9 mouse cellular contexts compared by ENCODE assay signal in genomic region chr6:125622434-125622833, GRCm38 (mm10).
DNase-seq lines count a peak whose midpoint lies in the region; ATAC-seq and TF ChIP-seq lines count a peak whose summit lies in the region.
"Had no signal": no experiment of that assay in that cellular context is flagged by ENCODE, and none has a peak within 500 bp of the region (broad histone marks: within the 10 kb centered on the region; RNA-seq: fewer than 3 reads in every experiment).

No protein-coding gene starts in this region.

- no peaks in the 10 kb centered on the region for H3K36me3 ChIP-seq in kidney, postnatal 0 days (ENCODE audit: insufficient read depth, low read length)
- no peaks in the 10 kb centered on the region for H3K36me3 ChIP-seq in kidney, embryonic 15.5 days
- H3K36me3 ChIP-seq in MEL (ENCODE audit: control insufficient read depth in 1 of 2, insufficient read depth in 2 of 2, low read length in 2 of 2) = no peaks in the 10 kb centered on the region
- H3K36me3 ChIP-seq: liver, embryonic 15.5 days had no signal

- peak; percentile 69 for TF ChIP-seq CTCF in kidney, postnatal 0 days (IDR thresholded peaks at IDR 0.05; ENCODE audit: low read depth)
- peak in 2 of 3 experiments; percentile 45 to 51; a peak in 4 of 6 replicates for TF ChIP-seq CTCF in MEL (IDR thresholded peaks at IDR 0.05 in 2 of 3, conservative IDR thresholded peaks at IDR 0.05 in 1 of 3; ENCODE audit: control insufficient read depth in 1 of 3, insufficient read depth in 1 of 3, low read depth in 2 of 3, low read length in 3 of 3, poor library complexity in 1 of 3, severe bottlenecking in 1 of 3)

- no peak overlapping the region for H3K4me2 ChIP-seq in kidney, postnatal 0 days (ENCODE audit: low read length)
- no peak overlapping the region for H3K4me2 ChIP-seq in kidney, embryonic 15.5 days
- H3K4me2 ChIP-seq: liver, embryonic 15.5 days had no signal

- H3K4me3 ChIP-seq in kidney, postnatal 0 days (replicated peaks; ENCODE audit: low read depth, low read length) = no peak overlapping the region
- H3K4me3 ChIP-seq in kidney, embryonic 15.5 days (replicated peaks) = no peak overlapping the region
- H3K4me3 ChIP-seq in MEL (ENCODE audit: control insufficient read depth in 1 of 2, insufficient read depth in 1 of 2, low read depth in 2 of 2, low read length in 2 of 2) = no peak overlapping the region
- H3K4me3 ChIP-seq: liver, embryonic 15.5 days had no signal

- no peaks in the 10 kb centered on the region for H3K9me3 ChIP-seq in kidney, postnatal 0 days (replicated peaks; ENCODE audit: low read length)
- H3K9me3 ChIP-seq in kidney, embryonic 15.5 days (replicated peaks) = no peaks in the 10 kb centered on the region
- H3K9me3 ChIP-seq in MEL (replicated peaks; ENCODE audit: insufficient read depth, low read length) = no peaks in the 10 kb centered on the region
- H3K9me3 ChIP-seq: liver, embryonic 15.5 days had no signal

- no peak for TF ChIP-seq POLR2A in MEL (IDR thresholded peaks at IDR 0.05; ENCODE audit: control insufficient read depth in 1 of 2, insufficient read depth in 1 of 2, low read depth in 1 of 2, low read length in 2 of 2, poor library complexity in 1 of 2)

- DNase-seq in kidney, postnatal 0 days (ENCODE audit: low spot score) = peak; percentile 80
- peak; percentile 33 for DNase-seq in CD4-positive helper T cell, adult 2 months (ENCODE audit: low read depth, low spot score)
- DNase-seq in MEL (ENCODE audit: low read depth, low spot score) = peak; percentile 29
- DNase-seq in spleen, postnatal 4 days (ENCODE audit: low spot score in 2 of 2) = no peak
- DNase-seq in left cerebral cortex, adult 8-10 months (ENCODE audit: low spot score in 2 of 2) = no peak
- DNase-seq in cerebellum, adult 11-12 months = no peak

- no peak; the same call in 1 of the 2 replicates for ATAC-seq in kidney, postnatal 0 days (replicated peaks; ENCODE audit: low FRiP score, low read depth)
- no peak for ATAC-seq in kidney, embryonic 15.5 days (replicated peaks; ENCODE audit: low FRiP score)
- ATAC-seq in granulocyte monocyte progenitor cell, adult 5-6 weeks (replicated peaks; ENCODE audit: poor library complexity, severe bottlenecking) = peak; percentile 55

- no peaks in the 10 kb centered on the region for H3K4me1 ChIP-seq in kidney, postnatal 0 days (replicated peaks; ENCODE audit: insufficient read depth, low read length)
- H3K4me1 ChIP-seq in kidney, embryonic 15.5 days = 0 out of 2 replicates have a peak, but pooled peaks cover 4% of the 10 kb centered on the region
- no peaks in the 10 kb centered on the region for H3K4me1 ChIP-seq in MEL (ENCODE audit: control insufficient read depth in 1 of 2, insufficient read depth in 2 of 2, low read length in 2 of 2)
- H3K4me1 ChIP-seq: liver, embryonic 15.5 days had no signal

- no peak for TF ChIP-seq EP300 in MEL (IDR thresholded peaks at IDR 0.05; ENCODE audit: low read depth in 1 of 2, low read length in 2 of 2)

- H3K27me3 ChIP-seq in kidney, postnatal 0 days (ENCODE audit: insufficient read depth, low read length) = no peaks in the 10 kb centered on the region
- 0 out of 2 replicates have a peak, but pooled peaks cover 3% of the 10 kb centered on the region for H3K27me3 ChIP-seq in kidney, embryonic 15.5 days
- no peaks in the 10 kb centered on the region; a peak in 1 of 4 replicates for H3K27me3 ChIP-seq in MEL (ENCODE audit: control insufficient read depth in 1 of 2, insufficient read depth in 2 of 2, low read length in 2 of 2)
- H3K27me3 ChIP-seq: liver, embryonic 15.5 days had no signal

- H3K9ac ChIP-seq in kidney, postnatal 0 days (ENCODE audit: low read depth, low read length) = no peak overlapping the region
- no peak overlapping the region for H3K9ac ChIP-seq in kidney, embryonic 15.5 days
- H3K9ac ChIP-seq in MEL (ENCODE audit: control insufficient read depth, low read depth, low read length, poor library complexity, severe bottlenecking) = no peak overlapping the region
- H3K9ac ChIP-seq: liver, embryonic 15.5 days had no signal

- H3K79me2 ChIP-seq in MEL (ENCODE audit: control insufficient read depth, insufficient read depth, low read length, poor library complexity) = no peaks in the 10 kb centered on the region

- TF ChIP-seq RAD21 in MEL (IDR thresholded peaks at IDR 0.05; ENCODE audit: low read depth, low read length) = peak; percentile 31

- no peak overlapping the region for H3K27ac ChIP-seq in kidney, postnatal 0 days
- no peak overlapping the region for H3K27ac ChIP-seq in kidney, embryonic 15.5 days
- H3K27ac ChIP-seq in MEL (ENCODE audit: control insufficient read depth, low read depth, low read length) = no peak overlapping the region
- H3K27ac ChIP-seq: liver, embryonic 15.5 days had no signal

- WGBS in kidney, postnatal 0 days = 73% methylated on average over 2 of the region's 2 CpGs
- 64% methylated on average over 2 of the region's 2 CpGs for WGBS in kidney, embryonic 15.5 days

TF ChIP-seq in MEL, 35 proteins besides CTCF, POLR2A, EP300 and RAD21:
- TF ChIP-seq KAT2A (conservative IDR thresholded peaks at IDR 0.05; ENCODE audit: low read depth, low read length) (no peak), ZNF384 (IDR thresholded peaks at IDR 0.05; ENCODE audit: low read depth, low read length) (peak; percentile 97), SMC3 (IDR thresholded peaks at IDR 0.05; ENCODE audit: low read depth, low read length) (peak; percentile 59)

Comparison
In these comparisons a context has a peak if more than half of its experiments do, and no peak if none do; other contexts are left out.
1. DNase-seq: peak in kidney, postnatal 0 days (single experiment), CD4-positive helper T cell, adult 2 months (single experiment) and MEL (single experiment); none in spleen, postnatal 4 days (0 of 2), left cerebral cortex, adult 8-10 months (0 of 2) and cerebellum, adult 11-12 months (single experiment).